Mouse (Mus musculus) intestine, embryonic 14.5 days (tissue): ENCODE measurements around the gene Nr2e3. TPM values are rescaled to one million over a fixed set of nuclear protein-coding genes. Genes with fewer than 3 reads are reported as not detected.

ENCODE experiments used
- ATAC-seq: fragments of 200-750 bp; cut with Nextera tagmentation; replicated peaks from 2 replicates; pipeline ENCODE4 v1.8.0; 2017; ENCODE audit warnings: low read depth, moderate number of reproducible peaks, moderate TSS enrichment, moderate library complexity; ENCODE audit not compliant: low FRiP score, low TSS enrichment
- DNase-seq: peaks from one replicate; pipeline ENCODE4 v3.0.0-alpha.2; 2018; ENCODE audit warnings: low spot score
- H3K27ac ChIP-seq: fragments of 300-500 bp; sonication (generic); 2 replicates; pipeline ENCODE4 v1.5.1; 2014; ENCODE audit warnings: low read depth, mild to moderate bottlenecking, control low read depth
- H3K27me3 ChIP-seq: fragments of 300-500 bp; sonication (generic); replicated peaks from 2 replicates; pipeline ENCODE4 v1.6.1; 2014; ENCODE audit warnings: low read length, control low read depth; ENCODE audit not compliant: control insufficient read depth, insufficient read depth
- H3K36me3 ChIP-seq: fragments of 300-500 bp; sonication (generic); 2 replicates; pipeline ENCODE4 v1.6.1; 2014; ENCODE audit warnings: low read length, control low read depth; ENCODE audit not compliant: control insufficient read depth, insufficient read depth
- H3K4me1 ChIP-seq: fragments of 300-500 bp; sonication (generic); replicated peaks from 2 replicates; pipeline ENCODE4 v1.6.1; 2014; ENCODE audit warnings: low read length, control low read depth, mixed read lengths; ENCODE audit not compliant: control insufficient read depth, insufficient read depth
- H3K4me2 ChIP-seq: fragments of 300-500 bp; sonication (generic); 2 replicates; pipeline ENCODE4 v1.6.1; 2014; ENCODE audit warnings: low read length
- H3K4me3 ChIP-seq: fragments of 300-500 bp; sonication (generic); 2 replicates; pipeline ENCODE4 v1.5.1; 2014; ENCODE audit warnings: low read depth, low read length, control low read depth, mixed read lengths
- H3K9ac ChIP-seq: fragments of 300-500 bp; sonication (generic); 2 replicates; pipeline ENCODE4 v1.6.1; 2014; ENCODE audit warnings: mild to moderate bottlenecking, low read length
- H3K9me3 ChIP-seq: fragments of 300-500 bp; sonication (generic); 2 replicates; pipeline ENCODE4 v1.6.1; 2016; ENCODE audit warnings: low read length, control low read depth; ENCODE audit not compliant: control insufficient read depth
- WGBS: fragments of 180-500 bp; shearing (Covaris S2); extraction: QIAGEN DNeasy Blood & Tissue Kit; methylation state at CpG from one replicate; pipeline ENCODE4 v1.1.7; 2014; 5-methylcytosine and 5-hydroxymethylcytosine counted together
- polyA plus RNA-seq: library from polyadenylated mRNA; unstranded; fragments of >200 nt; fragmentation: Nextera tagmentation; extraction: Ambion mirVana; gene quantifications from 2 replicates; pipeline ENCODE4 v1.2.1, GENCODE M21; 2014

Nr2e3 gene
- polyA plus RNA-seq, 1 experiment from 2014 or later = 0.54 TPM

DNA sequence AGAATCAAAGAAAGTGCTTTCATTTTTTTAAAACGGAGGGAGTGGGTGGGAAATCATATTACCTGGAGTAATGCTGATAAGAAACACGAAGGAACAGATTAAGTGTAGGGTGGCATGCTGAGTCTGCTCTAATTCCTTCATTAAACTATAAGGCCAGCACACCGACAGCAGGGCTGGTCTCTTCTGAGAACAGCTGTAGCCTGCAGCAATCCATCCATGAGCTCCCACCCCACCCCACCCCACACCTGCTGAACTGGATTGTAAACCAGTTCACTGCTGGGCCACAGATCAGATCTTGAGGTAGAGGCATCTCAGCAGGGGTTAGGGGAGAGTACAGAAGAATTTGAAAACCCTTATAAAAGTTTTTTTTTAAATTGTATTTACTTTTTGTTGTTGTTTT lies 5.3 kb downstream of the Nr2e3 start:
- 52% methylated on average over 3 of the region's 3 CpGs for WGBS
- no peak overlapping the region for H3K27ac ChIP-seq
- ATAC-seq = no peak

DNA sequence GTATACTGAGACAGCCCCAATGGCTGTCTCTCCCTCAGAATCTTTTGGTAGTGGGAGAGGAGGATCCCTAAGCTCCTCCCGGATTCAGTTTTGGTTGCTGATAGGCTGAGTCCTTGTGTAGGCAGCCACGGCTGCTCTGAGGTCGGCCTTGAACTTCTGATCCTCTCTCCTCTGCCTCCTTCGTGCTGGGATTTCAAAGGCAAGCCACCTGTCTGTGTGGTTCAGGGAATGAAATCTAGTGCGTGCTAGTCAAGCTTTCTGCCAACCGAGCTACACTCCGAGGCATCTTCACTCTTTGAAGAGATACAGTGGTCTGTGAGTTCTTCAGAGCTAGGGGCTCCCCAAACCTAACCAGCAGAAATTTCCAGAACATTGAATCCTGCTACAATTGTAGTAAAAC lies 6.9 kb downstream of the Nr2e3 start:
- Histone ChIP-seq H3K9me3 (no peaks in the 10 kb centered on the region), H3K27me3 (no peaks in the 10 kb centered on the region), H3K4me2 (no peak overlapping the region), H3K4me3 (no peak overlapping the region), H3K9ac (no peak overlapping the region), H3K4me1 (0 out of 2 replicates have a peak, but pooled peaks cover 5% of the 10 kb centered on the region), H3K36me3 (no peaks in the 10 kb centered on the region), H3K27ac (no peak overlapping the region)
- DNase-seq (no peak), ATAC-seq (no peak)
- 76% methylated on average over 7 of the region's 7 CpGs for WGBS

More for the DNA sequence above, 5.3 kb downstream of the Nr2e3 start:
- Histone ChIP-seq H3K9me3 (no peaks in the 10 kb centered on the region), H3K36me3 (no peaks in the 10 kb centered on the region), H3K4me3 (no peak overlapping the region), H3K27me3 (no peaks in the 10 kb centered on the region), H3K4me2 (no peak overlapping the region), H3K4me1 (0 out of 2 replicates have a peak, but pooled peaks cover 5% of the 10 kb centered on the region), H3K9ac (no peak overlapping the region)
- no peak for DNase-seq

DNA sequence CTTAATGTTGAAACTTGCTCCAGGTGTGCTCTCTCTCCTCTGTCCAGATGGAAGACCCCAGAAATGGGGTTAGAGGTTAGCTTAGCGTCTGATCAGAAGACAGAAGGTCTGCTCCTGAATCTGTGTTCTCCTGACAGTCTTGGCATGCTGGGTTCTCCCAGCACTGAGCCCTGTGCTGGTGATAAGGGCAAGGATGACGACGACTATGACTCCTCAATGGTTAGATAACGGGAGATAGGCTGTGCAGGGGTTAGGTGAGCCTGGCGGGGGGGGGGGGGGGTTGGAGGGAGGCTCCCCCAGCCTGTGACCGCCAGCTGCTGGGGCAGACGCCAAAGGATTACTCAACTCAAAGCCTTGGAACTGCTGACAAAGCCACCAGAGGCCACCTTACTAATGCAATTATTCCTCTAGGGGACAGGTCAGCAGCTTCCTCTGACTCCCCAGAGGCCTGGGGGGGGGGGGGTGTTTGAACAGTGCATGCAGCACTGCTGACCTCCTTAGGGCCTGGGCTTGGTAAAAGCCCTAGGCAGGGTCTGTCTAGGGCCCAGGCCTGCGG lies 7.9 kb downstream of the Nr2e3 start:
- WGBS = 37% methylated on average over 8 of the region's 8 CpGs
- peaks cover 5% of the 10 kb centered on the region; the same call in 1 of the 2 replicates for H3K4me1 ChIP-seq
- no peaks in the 10 kb centered on the region for H3K27me3 ChIP-seq
- ATAC-seq (0 out of 2 replicates have a peak, but pooled peaks have one; percentile 32), DNase-seq (no peak)
- H3K9ac ChIP-seq = no peak overlapping the region
- no peak overlapping the region for H3K4me2 ChIP-seq
- no peak overlapping the region for H3K4me3 ChIP-seq
- no peaks in the 10 kb centered on the region for H3K9me3 ChIP-seq
- H3K27ac ChIP-seq = no peak overlapping the region
- no peaks in the 10 kb centered on the region for H3K36me3 ChIP-seq

DNA sequence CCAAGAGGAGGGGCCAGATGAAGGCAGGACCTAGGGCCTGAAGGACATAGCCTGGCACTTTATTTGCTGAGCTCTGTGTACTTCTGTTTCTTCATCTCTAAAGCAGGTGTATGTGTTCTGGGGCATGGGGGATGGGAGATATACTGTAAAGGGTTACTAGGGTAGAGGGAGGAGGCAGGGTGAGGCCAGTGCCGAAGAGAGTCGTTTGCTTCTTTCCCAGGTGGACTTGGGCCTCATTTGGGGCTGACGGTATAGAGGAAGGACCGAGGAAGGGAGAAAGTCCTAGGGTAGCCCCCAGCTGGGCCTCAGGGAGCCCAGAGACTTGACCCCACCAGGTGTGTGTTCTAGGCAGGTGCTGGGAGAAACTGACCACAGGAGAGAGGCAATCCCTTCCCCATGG lies 8.5 kb downstream of the Nr2e3 start:
- no peak overlapping the region for H3K9ac ChIP-seq
- H3K27ac ChIP-seq = no peak overlapping the region
- peaks cover 5% of the 10 kb centered on the region; the same call in 1 of the 2 replicates for H3K4me1 ChIP-seq
- no peaks in the 10 kb centered on the region for H3K36me3 ChIP-seq
- no peak for ATAC-seq
- no peaks in the 10 kb centered on the region for H3K27me3 ChIP-seq
- DNase-seq = no peak
- H3K4me3 ChIP-seq = no peak overlapping the region
- no peaks in the 10 kb centered on the region for H3K9me3 ChIP-seq
- no peak overlapping the region for H3K4me2 ChIP-seq
- 55% methylated on average over 4 of the region's 4 CpGs for WGBS

DNA sequence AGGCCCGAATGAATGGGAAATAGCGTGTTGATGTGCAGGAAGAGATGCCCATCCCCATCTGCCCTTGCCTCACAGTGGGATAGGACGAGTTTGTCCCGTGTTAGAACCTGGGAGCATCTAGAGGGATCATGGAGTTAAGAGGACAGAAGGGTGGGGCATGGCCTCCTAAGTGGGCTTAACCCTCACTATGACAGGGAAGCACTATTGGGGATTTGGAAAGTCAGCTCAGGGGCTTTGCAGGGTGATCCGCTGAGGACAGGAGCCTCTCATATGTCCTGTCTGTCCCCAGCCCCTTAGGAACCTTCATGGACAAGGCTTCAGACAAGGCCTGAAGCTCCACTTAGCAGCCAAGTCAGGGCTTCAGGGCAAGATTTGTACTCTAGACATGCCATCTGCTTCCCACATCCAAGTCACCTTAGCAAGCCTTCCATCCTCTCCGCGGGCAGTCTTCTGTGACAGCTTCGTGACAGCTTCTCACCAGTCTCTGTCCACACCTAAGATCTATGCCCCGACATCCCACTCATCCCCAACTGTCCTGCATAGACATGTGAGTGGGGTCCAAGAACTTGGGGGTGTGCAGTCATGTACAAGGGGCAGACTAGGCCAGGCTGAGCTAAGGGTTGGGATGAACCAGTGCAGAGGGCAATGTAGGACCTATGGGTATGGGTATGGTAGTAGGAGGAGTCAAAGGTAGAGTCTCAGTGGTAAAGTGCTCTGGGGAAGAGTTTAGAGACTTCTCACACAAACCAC lies 9.3 kb downstream of the Nr2e3 start:
- no peak overlapping the region for H3K9ac ChIP-seq
- no peaks in the 10 kb centered on the region for H3K9me3 ChIP-seq
- no peaks in the 10 kb centered on the region for H3K27me3 ChIP-seq
- DNase-seq (no peak), ATAC-seq (no peak)
- no peak overlapping the region for H3K27ac ChIP-seq
- no peaks in the 10 kb centered on the region for H3K36me3 ChIP-seq
- H3K4me3 ChIP-seq = no peak overlapping the region
- WGBS = 93% methylated on average over 9 of the region's 9 CpGs
- H3K4me1 ChIP-seq = peaks cover 5% of the 10 kb centered on the region; the same call in 1 of the 2 replicates
- H3K4me2 ChIP-seq = no peak overlapping the region

DNA sequence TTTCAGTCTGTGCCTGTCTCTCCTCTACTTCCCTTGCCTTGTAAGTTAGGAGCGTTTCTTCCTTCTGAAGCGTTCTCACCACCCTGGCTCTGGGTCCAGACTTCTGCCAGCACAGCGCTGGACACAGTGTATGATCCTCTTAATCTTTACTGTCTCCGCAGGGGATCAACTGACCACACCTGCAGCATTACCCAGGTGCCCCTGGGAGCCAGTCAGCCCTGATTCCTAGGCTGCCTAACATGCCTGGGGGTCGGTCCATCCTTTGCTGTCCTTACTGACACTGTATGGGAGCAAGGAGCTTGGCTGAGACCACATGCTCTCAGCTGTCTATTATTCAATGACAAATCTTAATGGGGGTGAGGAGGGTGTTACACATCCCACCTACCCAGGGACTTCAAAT lies 10.5 kb downstream of the Nr2e3 start:
- no peaks in the 10 kb centered on the region for H3K27me3 ChIP-seq
- H3K4me2 ChIP-seq = no peak overlapping the region
- WGBS = 84% methylated on average over 5 of the region's 5 CpGs
- H3K36me3 ChIP-seq = no peaks in the 10 kb centered on the region
- no peak overlapping the region for H3K9ac ChIP-seq
- ATAC-seq = no peak
- no peak for DNase-seq
- H3K4me3 ChIP-seq = no peak overlapping the region
- no peaks in the 10 kb centered on the region; the same call in 1 of the 2 replicates for H3K4me1 ChIP-seq
- no peaks in the 10 kb centered on the region for H3K9me3 ChIP-seq
- no peak overlapping the region for H3K27ac ChIP-seq

DNA sequence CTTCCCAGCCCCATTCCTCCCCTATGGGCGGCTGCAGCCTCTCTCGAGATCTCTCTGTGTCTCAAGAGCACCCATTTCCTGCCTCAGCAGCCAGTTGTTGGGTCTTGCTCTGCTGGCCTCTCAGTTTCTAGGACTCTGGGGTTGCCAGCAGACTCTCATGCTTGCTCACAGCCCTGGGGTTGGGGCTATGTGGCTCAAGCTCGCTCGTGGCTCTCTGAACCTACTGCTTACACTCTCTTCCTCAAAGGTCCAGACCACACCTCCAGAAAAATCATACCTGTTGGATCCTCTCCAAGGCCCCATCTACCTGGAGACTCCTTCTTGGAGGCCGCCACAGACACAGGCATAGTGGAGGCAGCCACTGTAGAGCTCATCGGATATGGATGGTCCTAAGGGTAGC lies 10.9 kb downstream of the Nr2e3 start:
- Histone ChIP-seq H3K36me3 (no peaks in the 10 kb centered on the region), H3K27ac (no peak overlapping the region), H3K27me3 (no peaks in the 10 kb centered on the region), H3K9me3 (no peaks in the 10 kb centered on the region), H3K4me2 (no peak overlapping the region), H3K4me1 (no peaks in the 10 kb centered on the region; the same call in 1 of the 2 replicates), H3K9ac (no peak overlapping the region), H3K4me3 (no peak overlapping the region)
- ATAC-seq = no peak
- 83% methylated on average over 6 of the region's 6 CpGs for WGBS
- DNase-seq = no peak

DNA sequence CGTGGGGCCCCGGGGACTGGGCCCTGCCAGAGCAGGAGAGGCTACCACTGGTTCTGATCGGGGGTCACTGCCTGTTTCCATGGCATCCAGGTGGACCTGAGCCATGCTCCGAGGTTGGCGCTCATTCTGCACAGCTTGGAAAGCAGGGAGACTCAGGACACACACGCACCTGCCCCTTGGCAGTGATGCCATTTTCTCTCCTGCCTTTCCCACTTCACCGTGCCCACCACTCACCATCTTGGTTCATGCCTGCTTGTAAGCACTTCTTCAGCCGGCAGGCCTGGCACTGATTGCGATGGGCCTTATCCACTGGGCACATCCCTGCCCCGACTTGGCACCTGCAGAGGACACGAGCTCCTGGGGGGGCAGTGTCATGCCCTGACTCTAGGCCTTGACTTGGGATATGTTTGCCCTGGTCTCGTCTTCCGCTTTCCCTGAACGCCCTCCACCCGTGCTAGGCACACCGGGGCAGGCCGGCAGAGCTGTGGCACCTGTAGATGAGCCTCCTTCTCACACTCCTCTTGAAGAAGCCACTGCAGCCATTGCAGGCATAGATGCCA lies 11.7 kb downstream of the Nr2e3 start:
- Histone ChIP-seq H3K9me3 (no peaks in the 10 kb centered on the region), H3K36me3 (no peaks in the 10 kb centered on the region), H3K4me3 (no peak overlapping the region), H3K27me3 (no peaks in the 10 kb centered on the region), H3K4me1 (no peaks in the 10 kb centered on the region; the same call in 1 of the 2 replicates), H3K27ac (no peak overlapping the region), H3K9ac (no peak overlapping the region), H3K4me2 (no peak overlapping the region)
- 85% methylated on average over 17 of the region's 17 CpGs for WGBS
- ATAC-seq (no peak), DNase-seq (no peak)
